Mouse (Mus musculus) skeletal muscle tissue, adult 2 months (tissue): ENCODE measurements around the gene Mrps21.
"Not testable (repeated sequence)": the region's sequence is repeated elsewhere in the genome, so short reads cannot be mapped to it uniquely, and the experiment has no call there.

Source experiments
- DNase-seq: peaks from one replicate; pipeline ENCODE4 v3.0.0-alpha.2; 2012; ENCODE audit warnings: low read depth, low spot score

The Mrps21 gene

DNA sequence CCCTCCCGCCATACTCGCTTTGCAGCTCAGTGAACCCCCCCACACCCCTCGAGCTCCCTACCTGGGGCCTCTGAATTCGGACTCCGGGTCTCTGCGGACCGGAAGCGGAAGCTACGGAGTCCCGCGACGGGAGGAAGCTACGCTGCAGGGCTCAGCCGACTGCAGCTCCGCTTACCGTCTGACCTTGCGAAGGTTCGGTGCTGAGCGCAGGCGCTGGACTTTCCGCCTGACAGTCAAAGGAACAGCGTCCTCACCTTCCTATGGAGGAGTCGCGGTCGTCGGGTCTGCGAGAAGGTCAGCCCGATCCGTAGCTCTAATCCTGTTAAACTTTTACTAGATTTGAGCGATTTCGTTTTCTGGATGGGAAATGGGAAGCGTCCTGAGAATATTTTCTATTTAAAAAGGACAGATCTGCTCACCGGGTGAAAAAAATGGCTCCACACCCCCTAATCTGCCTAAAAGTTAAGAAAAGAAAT, at the start of gene Mrps21:
Mrps21 (minus strand) TSS at position 128 of the 476 bp plus-strand sequence.
- peak; percentile 91 for DNase-seq

DNA sequence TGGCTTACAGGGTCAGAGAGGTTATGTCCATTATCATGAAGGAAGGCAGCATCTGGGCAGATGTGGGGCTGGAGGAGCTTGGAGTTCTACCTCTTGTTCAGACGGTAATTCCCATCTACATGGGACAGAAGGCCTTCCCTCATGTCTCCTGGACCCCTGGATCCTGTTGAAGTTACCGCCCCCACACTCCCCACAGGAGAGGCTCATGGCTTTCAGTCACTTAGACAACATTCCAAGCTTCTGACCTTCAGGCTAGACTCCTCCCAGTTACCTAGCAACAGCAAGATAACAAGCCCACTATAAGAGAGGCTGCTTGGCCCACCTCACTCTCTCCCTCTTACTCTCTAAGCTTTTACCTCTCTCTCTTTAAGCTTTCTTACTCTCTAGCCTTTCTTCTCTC, 49.2 kb upstream of the Mrps21 start:
- not testable (repeated sequence) for DNase-seq

DNA sequence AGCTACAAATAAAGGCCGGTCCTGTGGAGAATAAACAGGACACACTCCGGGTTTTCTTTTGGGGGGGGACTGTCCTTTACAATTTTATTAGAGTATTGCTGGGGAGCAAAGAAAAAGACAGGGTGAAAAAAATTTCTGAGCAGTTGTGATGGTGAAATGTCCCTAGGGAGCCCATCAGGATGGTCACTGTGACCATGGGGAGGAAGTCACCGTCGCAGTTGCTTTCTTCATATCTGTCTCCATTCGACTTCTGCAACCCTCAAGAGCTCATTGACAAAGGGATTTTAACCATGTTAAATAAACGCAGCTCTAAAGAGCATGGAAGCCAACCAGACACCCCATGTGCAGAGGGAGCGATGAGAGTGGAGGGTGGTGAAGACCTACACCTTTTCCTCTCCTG, 45.4 kb upstream of the Mrps21 start:
- no peak for DNase-seq

DNA sequence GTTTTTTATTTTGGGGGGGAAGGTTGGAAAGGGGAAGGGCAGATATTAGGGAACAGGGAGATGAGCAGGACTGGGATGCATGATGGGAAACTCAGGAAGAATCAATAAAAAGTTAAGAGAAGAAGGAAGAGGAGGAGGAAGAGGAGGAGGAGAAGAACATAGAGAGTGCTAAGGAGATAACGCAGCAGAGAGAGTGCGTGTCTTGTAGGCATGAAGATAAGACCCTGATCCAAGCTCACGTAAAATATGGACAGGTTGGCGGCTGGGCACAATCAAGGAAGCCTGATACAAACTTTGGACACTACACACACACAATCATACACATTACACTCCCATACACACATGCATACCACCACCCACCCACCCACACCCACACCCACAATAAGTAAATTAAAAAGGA, 43.4 kb upstream of the Mrps21 start:
- DNase-seq: no peak

DNA sequence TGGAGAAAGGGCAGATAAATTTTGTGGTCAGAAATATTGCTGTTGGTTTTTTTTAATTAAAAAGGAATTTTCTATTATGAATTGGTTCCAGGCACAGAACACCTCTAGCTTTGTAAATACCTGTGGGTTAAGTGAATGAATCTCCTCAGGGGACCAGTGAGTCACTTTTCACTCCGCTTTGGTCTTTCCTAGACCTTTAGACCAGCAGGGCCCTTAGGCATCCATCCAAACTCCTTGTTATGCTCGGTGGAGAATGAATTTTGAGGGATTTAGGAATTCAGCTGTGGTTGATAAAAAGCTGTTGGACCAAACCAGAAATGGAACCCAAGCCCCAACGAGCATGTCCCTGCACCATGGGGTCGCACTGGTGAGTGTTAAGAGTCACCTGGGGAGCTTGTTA, 36.3 kb upstream of the Mrps21 start:
- DNase-seq: no peak

DNA sequence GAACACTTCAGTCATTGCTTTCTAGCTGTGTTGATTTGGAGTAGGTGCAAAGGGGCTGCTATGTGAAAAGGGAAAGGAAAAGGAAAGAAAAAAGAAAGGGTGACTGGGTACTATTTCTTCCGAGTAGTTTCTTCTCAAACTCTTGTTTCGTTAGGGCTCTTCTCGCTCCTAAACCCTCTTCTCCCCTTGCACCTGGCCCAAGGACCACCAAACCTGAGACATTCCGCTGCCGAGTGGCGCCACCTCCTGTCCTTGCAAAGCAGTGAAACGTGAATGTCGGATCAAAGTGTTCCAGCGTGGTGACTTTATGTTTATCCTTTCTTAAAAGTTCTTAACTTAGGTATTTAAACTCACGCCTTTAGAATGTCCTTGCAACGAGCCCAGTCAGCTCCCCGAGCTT, 35.5 kb upstream of the Mrps21 start:
- no peak for DNase-seq

DNA sequence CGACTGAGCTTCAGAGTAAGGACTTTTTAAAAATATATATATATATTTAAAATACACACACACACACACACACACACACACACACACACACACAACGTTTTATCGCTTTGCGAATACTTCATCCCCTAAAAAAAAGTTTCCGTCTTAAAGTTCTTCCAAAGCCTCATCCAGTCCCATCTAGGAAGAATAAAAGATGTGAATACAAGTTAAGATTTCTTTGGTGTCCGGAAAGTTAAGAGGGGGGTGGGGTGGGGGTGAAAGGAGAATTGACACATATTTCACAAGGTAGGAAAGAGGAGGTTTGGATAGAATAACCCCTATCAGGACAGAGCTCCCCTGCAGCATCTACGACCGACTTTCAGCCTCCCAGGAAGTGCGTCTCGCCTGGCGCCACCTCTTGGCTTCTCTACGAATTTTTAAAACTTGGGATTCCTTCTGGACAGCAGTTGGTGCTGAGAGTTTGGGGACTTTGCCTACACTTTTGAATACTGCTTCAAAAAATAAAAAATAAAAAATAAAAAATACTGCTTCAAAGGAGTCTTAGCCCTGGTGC, 34.7 kb upstream of the Mrps21 start:
- no peak for DNase-seq

DNA sequence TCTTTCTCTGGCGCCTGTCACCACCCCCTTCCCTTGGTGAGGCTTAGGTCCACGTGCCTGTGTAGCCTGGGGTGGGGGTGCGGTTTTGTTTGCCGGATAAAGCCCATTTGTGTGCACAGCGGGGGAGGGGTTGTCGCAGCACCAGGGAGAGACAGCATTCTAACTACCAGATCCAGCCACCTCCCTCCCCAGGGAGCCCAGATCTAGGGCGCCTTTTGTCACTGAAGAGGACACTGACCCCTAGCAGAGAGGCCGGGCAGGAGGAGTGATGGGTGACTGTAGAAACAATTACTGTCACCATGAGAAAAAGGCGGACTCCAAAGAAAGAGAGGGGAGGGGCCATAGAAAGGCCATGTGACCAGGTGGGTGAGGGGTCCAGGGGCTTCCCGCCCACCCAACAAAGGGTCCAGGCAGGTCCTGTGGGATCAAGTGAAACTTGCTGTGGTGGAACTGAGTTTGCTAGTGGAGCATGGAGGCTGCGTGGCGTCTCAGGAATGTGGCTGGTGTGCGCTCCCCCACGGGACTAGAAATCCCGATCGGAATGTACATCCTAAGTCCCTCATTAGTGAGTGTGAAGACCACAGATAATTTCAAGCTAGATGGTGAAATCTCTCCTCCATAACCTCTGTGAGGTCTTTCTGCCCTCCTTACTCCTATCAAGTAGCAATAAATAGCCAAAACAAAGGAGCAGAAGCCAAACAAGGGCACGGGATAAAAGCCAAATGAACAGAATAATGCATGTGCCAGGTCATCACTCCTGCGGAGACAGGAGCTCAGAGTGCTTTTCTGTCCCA, 34.0 kb upstream of the Mrps21 start:
- no peak for DNase-seq

DNA sequence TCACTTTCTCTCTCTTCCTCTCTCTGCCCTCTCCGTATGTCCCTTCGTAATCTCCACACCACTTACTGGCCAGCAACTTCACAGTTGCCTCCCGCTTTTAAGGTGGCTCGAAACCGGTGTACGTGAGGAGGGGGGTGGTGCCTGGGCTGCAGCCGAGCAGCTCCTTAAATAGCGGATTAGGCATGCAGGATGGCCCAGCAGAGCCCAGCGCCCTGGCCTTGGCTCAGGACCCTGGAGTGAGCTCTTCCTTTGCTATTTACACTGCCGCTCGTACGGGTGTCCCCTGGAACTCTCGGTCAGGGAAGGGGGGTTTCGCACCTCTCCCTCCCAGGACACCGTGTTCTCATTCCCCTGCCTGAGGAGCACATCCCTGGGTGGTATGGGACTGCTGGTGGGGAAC, 33.2 kb upstream of the Mrps21 start, which contains the start of gene Car14:
Car14 (minus strand) TSS at position 124 of the 400 bp plus-strand sequence.
- peak; percentile 70 for DNase-seq

DNA sequence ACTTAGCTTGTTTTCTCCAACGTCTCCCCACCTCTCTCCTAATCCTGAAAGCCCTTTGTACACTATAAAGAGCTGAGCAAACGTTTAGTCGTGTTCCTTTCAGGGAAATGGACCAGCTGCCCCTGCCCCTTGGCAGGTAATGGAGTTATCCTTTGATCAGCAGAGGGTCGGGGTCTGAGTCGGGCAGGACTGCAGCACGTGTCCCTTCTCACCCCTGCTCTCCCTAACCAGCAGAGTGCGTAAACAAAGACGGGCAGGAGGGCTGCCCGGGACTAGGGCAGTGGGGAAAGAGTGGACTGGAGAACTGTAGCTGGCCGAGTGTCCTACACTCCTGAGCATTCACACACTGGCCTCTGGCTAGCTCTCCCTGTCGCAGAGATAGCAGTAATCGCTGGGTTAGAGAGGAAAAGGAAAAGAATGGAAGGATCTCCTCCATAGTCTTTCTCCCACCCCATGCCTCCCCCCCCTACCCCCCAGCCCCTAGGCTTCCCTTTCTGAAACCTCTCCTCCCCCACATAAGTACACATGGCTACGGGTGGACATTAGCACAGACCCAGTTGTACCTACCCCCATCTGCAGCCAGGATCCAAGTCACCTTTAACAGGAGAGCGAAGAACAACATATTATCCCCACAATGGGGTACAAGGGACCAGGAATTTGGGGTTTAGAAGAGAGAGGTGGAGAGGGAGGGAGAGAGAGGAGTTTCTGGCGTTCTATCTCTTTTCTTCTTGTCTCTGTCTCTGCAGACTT, 32.6 kb upstream of the Mrps21 start:
- no peak for DNase-seq

DNA sequence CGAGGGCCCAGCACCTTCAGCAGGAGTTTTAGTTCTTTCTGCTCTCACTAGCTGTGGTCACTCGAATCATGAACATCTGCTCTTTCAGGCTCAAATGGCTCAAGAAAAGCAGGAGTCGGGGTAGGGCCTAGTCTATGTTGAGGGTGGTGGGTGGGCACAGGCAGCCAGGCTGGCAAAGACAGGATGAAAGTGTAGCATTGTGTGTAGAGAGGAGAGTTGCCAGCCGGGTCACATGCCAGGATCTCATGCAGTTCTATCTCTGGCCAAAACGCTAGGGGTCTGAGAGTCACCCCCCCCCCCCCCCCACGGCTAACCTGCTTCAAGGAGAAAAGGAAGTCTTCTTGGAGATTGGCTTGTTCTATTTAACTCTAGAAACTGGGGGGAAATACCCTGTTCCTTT, 31.3 kb upstream of the Mrps21 start:
- no peak for DNase-seq

DNA sequence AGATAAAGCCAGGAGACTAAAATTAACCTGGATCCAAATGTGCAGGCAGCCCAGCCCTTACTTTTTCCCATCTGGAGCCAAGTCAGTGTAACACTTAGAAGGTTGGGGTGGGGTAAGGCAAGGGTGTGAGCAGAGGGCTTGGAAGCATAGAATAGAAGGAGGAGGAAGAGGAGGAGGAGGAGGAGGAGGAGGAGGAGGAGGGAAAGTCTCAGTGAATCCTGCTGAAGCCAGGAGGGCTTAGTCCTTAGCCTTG, 31.0 kb upstream of the Mrps21 start:
- peak; percentile 43 for DNase-seq

DNA sequence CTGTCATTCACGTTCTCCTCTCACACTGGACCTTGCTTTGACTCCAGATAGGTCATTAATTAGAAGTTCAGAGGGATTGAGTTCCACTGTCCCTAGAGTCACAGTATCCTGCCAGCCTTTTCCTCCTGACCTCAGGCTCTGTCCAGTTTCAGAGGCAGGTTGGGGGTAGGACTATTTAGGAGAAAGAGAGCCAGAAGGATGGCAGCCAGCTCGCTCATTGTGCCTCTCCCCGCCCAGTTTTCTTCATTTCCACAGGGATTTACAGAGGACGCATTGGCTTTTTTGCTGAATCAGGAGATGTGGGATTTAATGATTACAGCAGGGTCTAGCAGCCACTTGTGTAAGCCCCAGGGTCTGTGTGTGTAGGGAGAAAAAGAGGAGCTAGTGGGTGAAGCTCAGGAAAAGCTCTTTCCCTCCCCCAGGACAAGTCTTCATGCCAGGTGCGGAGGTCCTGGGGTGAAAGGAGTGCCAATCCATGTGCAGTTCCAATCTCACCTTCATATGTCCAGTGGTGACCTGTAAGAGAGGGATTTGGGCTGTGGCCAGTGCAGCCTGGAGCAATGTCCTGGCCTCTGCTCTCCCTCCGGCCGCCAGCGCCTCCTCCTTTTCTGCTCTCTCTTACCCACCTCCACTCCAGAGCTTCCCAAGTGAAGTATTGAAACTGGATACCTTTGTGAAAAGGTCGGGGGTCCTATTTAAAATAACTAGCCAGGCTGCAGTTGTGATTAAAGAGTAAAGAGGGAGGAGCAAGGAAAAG, 30.5 kb upstream of the Mrps21 start:
- peak; percentile 68 for DNase-seq

DNA sequence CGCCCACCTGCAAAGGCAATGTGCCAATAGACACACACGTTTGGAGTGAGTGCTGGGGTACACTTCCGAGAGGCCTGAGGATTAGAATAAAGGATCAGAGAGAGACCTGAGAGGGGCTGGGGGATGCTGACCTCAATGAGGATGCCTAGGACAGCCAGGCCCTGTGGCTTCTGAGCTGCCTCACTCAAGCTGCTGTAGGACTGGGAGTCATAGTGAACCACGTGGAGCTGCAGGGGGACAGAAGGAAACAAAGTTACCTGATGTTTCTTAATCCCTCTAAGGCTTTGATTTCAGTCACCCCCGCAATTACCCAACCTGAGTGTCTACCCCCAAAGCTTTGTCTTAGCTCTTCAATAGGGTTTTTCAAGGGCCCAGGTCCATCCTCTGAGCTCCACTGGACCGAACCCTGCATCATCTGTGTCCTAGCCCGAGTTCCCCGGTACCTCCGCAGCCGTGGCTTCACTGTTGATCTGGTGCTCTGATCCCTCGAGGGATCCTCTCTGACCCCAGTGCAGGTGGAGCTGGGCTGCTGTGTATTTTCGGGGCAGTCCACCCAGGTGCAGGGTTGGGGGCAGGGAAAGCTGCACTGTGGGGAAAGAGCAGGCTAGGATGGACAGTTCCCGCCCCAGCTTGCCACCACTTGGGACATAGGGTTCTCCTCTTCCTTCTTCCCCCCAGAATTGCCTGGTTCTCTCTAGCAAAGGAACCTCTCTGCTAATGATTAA, 28.6 kb upstream of the Mrps21 start:
- DNase-seq: no peak

DNA sequence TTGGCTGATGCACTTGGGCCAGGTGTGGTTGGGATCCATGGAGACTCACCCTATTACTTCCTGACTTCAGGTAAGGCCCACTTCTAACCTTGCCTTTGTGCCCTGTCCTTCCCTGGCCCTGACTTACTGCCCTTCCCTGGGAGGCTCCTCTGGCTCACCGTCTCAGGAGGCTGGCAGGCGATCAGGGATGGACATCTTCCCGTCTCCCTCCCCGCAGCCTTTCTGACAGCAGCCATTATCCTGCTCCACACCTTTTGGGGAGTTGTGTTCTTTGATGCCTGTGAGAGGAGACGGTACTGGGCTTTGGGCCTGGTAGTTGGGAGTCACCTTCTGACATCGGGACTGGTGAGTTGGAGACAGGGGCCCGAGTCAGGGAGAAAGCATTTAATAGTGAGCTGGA, 24.2 kb upstream of the Mrps21 start:
- DNase-seq: not testable (repeated sequence)

DNA sequence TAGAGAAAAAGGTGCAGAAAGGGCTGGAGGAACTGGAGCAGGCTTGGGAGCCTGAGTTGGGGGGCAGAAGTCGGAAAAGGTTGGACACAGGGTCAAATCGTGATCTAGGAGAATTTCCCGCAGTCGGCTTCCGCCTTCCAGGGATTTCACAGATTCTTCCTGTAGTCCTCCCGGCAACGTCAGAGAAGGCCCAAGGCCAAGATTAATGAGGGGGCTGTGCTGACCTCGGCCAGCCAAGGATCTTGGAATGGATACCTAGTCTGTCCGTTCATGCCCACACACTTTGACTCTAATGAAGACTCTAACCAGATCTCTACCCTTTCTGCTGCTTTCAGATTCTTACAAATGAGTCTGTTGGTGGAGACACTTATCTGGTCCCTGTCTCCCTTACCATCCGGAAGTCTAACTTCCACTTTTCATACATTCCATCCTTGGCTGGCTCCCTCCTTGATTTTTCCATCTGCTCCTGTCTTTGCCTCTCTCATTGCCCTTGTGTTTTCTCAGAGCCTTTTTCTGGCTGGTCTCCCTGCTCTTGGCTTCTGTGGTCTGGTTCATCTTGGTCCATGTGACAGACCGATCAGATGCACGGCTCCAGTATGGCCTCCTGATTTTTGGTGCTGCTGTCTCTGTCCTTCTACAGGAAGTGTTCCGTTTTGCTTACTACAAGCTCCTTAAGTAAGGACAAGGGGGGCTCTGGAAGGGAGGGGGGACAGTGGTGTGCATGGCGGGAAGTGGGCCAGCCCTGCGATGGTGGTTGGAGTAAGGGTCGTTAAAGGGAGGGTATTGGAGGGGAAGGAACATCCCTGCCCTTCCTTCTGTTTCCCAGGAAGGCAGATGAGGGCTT, 23.2 kb upstream of the Mrps21 start:
- peak; percentile 42 for DNase-seq

DNA sequence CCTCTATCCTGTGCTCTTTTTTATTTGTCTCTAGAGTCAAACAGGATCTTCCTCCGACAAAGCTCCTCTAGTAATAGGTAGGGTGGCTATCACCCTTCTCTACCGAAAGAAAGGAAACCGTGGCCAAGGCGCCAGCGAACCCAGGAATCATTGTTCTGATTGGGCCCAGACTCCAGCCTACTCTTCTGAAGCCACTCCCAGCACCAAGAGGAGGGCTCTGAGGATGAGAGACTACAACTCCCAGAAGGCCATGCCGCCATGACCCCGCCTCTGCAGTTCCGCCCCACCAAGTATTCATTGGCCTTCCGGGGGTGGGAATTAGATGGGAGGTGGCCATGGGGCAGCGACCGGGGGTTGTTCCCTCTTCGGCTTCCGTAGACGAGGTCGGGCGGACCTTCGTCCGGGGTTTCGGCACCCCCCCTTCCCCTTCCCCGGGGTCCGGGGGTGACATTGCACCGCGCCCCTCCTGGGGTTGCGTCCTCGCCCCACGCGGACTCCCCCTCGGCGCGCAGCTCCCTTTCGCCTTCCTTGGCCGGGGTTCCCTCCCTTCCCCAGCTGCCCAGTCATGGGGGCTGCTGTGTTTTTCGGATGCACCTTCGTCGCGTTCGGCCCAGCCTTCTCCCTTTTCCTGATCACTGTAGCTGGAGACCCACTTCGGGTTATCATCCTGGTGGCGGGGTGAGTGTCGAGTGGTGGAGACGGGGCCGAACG, 22.4 kb upstream of the Mrps21 start, which contains the start of gene Aph1a:
Aph1a (plus strand) TSS at position 364 of the 711 bp plus-strand sequence.
- peak; percentile 97 for DNase-seq

DNA sequence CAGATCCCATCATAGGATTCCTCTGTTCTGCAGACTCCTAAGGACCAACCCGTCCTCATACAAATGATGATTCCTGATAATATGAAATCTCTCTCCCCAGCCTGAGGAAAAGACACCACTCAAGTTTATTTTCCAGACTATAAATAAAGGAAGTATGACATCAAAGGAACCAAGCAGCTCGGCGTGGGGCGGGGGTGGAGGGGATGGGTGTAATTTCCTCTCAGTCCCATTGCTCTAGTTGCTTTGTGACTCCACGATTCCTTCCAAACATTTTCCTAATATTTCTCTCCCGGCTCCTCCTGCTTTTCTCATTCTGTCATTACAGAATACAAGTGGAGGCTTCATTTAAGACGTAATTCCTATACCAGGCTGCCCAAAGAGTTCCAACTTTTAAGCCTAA, 21.8 kb upstream of the Mrps21 start:
- no peak for DNase-seq
